Mouse (Mus musculus): ENCODE results near the gene Acd.

GRCm38 (mm10) chr8:105686551-105686950, 14.4 kb downstream of the Acd start:
- TF ChIP-seq CTCF (IDR thresholded peaks at IDR 0.05; ENCODE audit: borderline replicate concordance, insufficient read depth, low read depth, low read length), result no peak
- TF ChIP-seq POLR2A (IDR thresholded peaks at IDR 0.05; ENCODE audit: borderline replicate concordance, insufficient read depth, low read length), result no peak

All from cerebellum, adult 2 months (tissue).